8 mouse cellular contexts compared by ENCODE assay signal in the genomic region with DNA sequence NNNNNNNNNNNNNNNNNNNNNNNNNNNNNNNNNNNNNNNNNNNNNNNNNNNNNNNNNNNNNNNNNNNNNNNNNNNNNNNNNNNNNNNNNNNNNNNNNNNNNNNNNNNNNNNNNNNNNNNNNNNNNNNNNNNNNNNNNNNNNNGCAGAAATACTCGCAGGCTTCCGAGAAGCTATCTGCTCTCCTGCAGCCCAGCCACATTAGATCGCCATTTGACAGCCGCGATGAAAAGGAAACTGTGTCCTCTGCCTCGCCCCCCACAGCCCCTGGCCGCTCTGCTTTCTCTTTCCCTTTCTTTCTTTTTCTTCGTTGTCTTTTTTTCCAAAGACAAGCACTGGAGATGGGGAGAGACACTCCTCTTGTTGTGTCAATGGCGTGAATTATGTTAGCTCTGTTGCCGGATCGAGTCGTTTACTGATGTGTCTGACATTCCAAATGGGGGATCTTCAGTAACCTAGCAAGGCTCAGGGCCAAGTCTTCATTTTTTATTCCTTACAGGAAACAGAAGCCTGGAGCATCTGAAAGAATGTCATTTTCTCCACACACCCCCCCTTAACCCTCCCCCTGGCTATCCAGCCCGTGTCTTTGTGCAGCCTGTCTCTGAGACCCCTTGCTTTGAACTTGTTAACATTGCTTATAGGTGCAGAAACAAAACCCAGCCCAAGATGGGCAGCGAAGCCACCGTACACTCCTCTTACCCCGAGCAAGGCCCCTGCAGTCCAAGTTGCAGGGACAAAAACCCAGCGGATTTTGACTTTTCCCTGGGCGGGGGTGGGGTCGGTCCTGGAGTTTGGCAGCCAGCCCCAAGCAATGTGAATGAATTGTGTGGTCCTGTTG.
DNase-seq lines count a peak whose midpoint lies in the region; ATAC-seq and TF ChIP-seq lines count a peak whose summit lies in the region.

No protein-coding gene starts in this region.

- ATAC-seq in intestine, postnatal 0 days = no peak
- peak; percentile 71 for ATAC-seq in neural tube, embryonic 14.5 days (ENCODE audit: low read depth)

- no peaks in the 10 kb centered on the region for H3K27me3 ChIP-seq in liver, adult 2 months (ENCODE audit: control insufficient read depth, insufficient read depth, low read length)
- peaks cover 4% of the 10 kb centered on the region; the same call in 1 of the 2 replicates for H3K27me3 ChIP-seq in intestine, postnatal 0 days (replicated peaks; ENCODE audit: control insufficient read depth, insufficient read depth, low read length)
- H3K27me3 ChIP-seq in neural tube, embryonic 14.5 days (ENCODE audit: control insufficient read depth, insufficient read depth, low read length) = peaks cover 4% of the 10 kb centered on the region; the same call in 1 of the 2 replicates

- H3K4me2 ChIP-seq in intestine, postnatal 0 days (replicated peaks; ENCODE audit: low read depth) = peak overlapping the region; percentile 65
- peak overlapping the region; percentile 53 for H3K4me2 ChIP-seq in neural tube, embryonic 14.5 days (ENCODE audit: low read depth, low read length)

- no peaks in the 10 kb centered on the region for H3K4me1 ChIP-seq in liver, adult 2 months (ENCODE audit: control insufficient read depth, insufficient read depth, low read length)
- no peaks in the 10 kb centered on the region for H3K4me1 ChIP-seq in intestine, postnatal 0 days (replicated peaks; ENCODE audit: control insufficient read depth, insufficient read depth, low read length)
- peaks cover 4% of the 10 kb centered on the region; the same call in 1 of the 2 replicates for H3K4me1 ChIP-seq in neural tube, embryonic 14.5 days (ENCODE audit: control insufficient read depth, insufficient read depth, low read length)

- no peaks in the 10 kb centered on the region for H3K36me3 ChIP-seq in liver, adult 2 months (ENCODE audit: control insufficient read depth, insufficient read depth, low read length)
- no peaks in the 10 kb centered on the region for H3K36me3 ChIP-seq in intestine, postnatal 0 days (ENCODE audit: control insufficient read depth, insufficient read depth)
- no peaks in the 10 kb centered on the region for H3K36me3 ChIP-seq in neural tube, embryonic 14.5 days (ENCODE audit: control insufficient read depth, insufficient read depth, low read length)

- H3K27ac ChIP-seq in liver, adult 2 months (replicated peaks; ENCODE audit: insufficient read depth, low read depth, low read length) = no peak overlapping the region
- no peak overlapping the region for H3K27ac ChIP-seq in intestine, postnatal 0 days (ENCODE audit: low read depth, low read length)
- no peak overlapping the region for H3K27ac ChIP-seq in neural tube, embryonic 14.5 days (ENCODE audit: low read depth, low read length)

- TF ChIP-seq POLR2A in liver, adult 2 months (IDR thresholded peaks at IDR 0.05; ENCODE audit: extremely low read depth, insufficient read depth, low read length) = no peak

- DNase-seq in adrenal gland, adult (ENCODE audit: inconsistent age in 2 of 2, low spot score in 1 of 2) = peak; percentile 5 to 67
- no peak for DNase-seq in adrenal gland, postnatal 4 days (ENCODE audit: low spot score in 2 of 2)
- no peak for DNase-seq in liver, adult 2 months (ENCODE audit: extremely low read depth, low read depth, low spot score)
- no peak for DNase-seq in liver
- DNase-seq in spleen, postnatal 4 days (ENCODE audit: low spot score in 2 of 2) = no peak
- no peak for DNase-seq in urinary bladder, postnatal 10 days (ENCODE audit: low spot score)

- H3K9ac ChIP-seq in liver, adult 2 months (ENCODE audit: low read depth, low read length) = no peak overlapping the region
- H3K9ac ChIP-seq in intestine, postnatal 0 days (ENCODE audit: low read depth, low read length) = no peak overlapping the region; the same call in 1 of the 2 replicates
- H3K9ac ChIP-seq in neural tube, embryonic 14.5 days (replicated peaks; ENCODE audit: low read depth, low read length) = no peak overlapping the region

- no peak for TF ChIP-seq CTCF in liver, adult 2 months (IDR thresholded peaks at IDR 0.05; ENCODE audit: low read depth, low read length)
- no peak for TF ChIP-seq CTCF in intestine, postnatal 0 days (IDR thresholded peaks at IDR 0.05; ENCODE audit: low read depth)

- no peaks in the 10 kb centered on the region for H3K9me3 ChIP-seq in intestine, postnatal 0 days (ENCODE audit: control insufficient read depth)
- no peaks in the 10 kb centered on the region for H3K9me3 ChIP-seq in neural tube, embryonic 14.5 days (ENCODE audit: control insufficient read depth, low read length)

- H3K4me3 ChIP-seq in liver, adult 2 months (ENCODE audit: insufficient read depth, low read depth, low read length) = peak overlapping the region; percentile 18; the same call in 1 of the 2 replicates
- H3K4me3 ChIP-seq in intestine, postnatal 0 days (ENCODE audit: low read depth, low read length) = peak overlapping the region; percentile 38
- peak overlapping the region; percentile 26 for H3K4me3 ChIP-seq in neural tube, embryonic 14.5 days (ENCODE audit: low read depth, low read length)

- no peaks in the 10 kb centered on the region for H3K79me2 ChIP-seq in liver, adult 2 months (ENCODE audit: control insufficient read depth, insufficient read depth, low read length)

- WGBS in liver, adult 2 months = 10% methylated on average over 19 of the region's 19 CpGs
- WGBS in intestine, postnatal 0 days = 3% methylated on average over 19 of the region's 19 CpGs
- WGBS in neural tube, embryonic 14.5 days = 2% methylated on average over 19 of the region's 19 CpGs

Comparison
In these comparisons a context has a peak if more than half of its experiments do, and no peak if none do; other contexts are left out.
1. DNase-seq: peak in adrenal gland, adult (2 of 2); none in adrenal gland, postnatal 4 days (0 of 2), liver, adult 2 months (single experiment), liver (single experiment), spleen, postnatal 4 days (0 of 2) and urinary bladder, postnatal 10 days (single experiment).
2. Peak in every context shown above with its lines, with median percentiles within 50 percentile points of each other: H3K4me3 ChIP-seq.